Mouse (Mus musculus): ENCODE measurements around the gene Aftph. TPM values are rescaled to one million over a fixed set of nuclear protein-coding genes. Genes with fewer than 3 reads are reported as not detected.
"Not testable (repeated sequence)": the region's sequence is repeated elsewhere in the genome, so short reads cannot be mapped to it uniquely, and the experiment has no call there.

The Aftph gene
- polyA plus RNA-seq, 1 experiment from 2014 or later = 44.8 TPM

DNA sequence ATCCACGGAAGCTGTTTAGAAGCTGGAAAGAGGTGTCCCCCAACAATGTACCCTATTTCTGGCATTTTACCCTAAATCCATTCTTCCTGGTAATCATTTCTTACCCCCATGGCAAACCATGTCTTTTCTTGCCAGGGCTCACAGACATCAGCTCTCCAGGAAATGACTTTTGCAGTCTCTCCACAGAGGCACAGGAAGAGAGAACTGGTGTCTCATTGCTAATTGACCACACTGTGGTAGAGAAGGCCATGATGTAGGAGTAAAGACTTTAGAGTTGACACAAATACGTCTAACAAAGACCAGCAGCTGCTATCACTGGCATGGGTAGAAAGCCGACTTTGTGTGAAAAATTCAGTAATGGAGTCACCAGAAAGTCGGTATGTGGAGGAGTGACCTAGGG lies 38.9 kb upstream of the Aftph start:
- Histone ChIP-seq H3K4me3 (replicated peaks; ENCODE audit: low read depth, low read length) (no peak overlapping the region), H3K9me3 (ENCODE audit: control insufficient read depth, low read length) (0 out of 2 replicates have a peak, but pooled peaks cover 4% of the 10 kb centered on the region)
- 81% methylated on average over 4 of the region's 4 CpGs for WGBS

GRCm38 (mm10) chr11:20778861-20779563 lies 37.6 kb upstream of the Aftph start:
- no peaks in the 10 kb centered on the region for H3K4me1 ChIP-seq (ENCODE audit: control insufficient read depth, insufficient read depth, low read length)
- no peak overlapping the region for H3K4me2 ChIP-seq (ENCODE audit: low read length)
- H3K9ac ChIP-seq (replicated peaks; ENCODE audit: low read length) = no peak overlapping the region
- H3K27ac ChIP-seq (replicated peaks; ENCODE audit: low read depth, low read length) = no peak overlapping the region
- no peak overlapping the region for H3K4me3 ChIP-seq (replicated peaks; ENCODE audit: low read depth, low read length)
- ATAC-seq (ENCODE audit: low FRiP score, low TSS enrichment) (no peak), DNase-seq (no peak)
- H3K27me3 ChIP-seq (ENCODE audit: control insufficient read depth, insufficient read depth, low read length) = no peaks in the 10 kb centered on the region
- H3K9me3 ChIP-seq (ENCODE audit: control insufficient read depth, low read length) = no peaks in the 10 kb centered on the region
- no peaks in the 10 kb centered on the region for H3K36me3 ChIP-seq (ENCODE audit: control insufficient read depth, insufficient read depth, low read length)
- 89% methylated on average over 3 of the region's 3 CpGs for WGBS

More for the DNA sequence above, 38.9 kb upstream of the Aftph start:
- Histone ChIP-seq H3K4me1 (ENCODE audit: control insufficient read depth, insufficient read depth, low read length) (no peaks in the 10 kb centered on the region), H3K4me2 (ENCODE audit: low read length) (no peak overlapping the region), H3K27ac (replicated peaks; ENCODE audit: low read depth, low read length) (no peak overlapping the region), H3K9ac (replicated peaks; ENCODE audit: low read length) (no peak overlapping the region), H3K27me3 (ENCODE audit: control insufficient read depth, insufficient read depth, low read length) (no peaks in the 10 kb centered on the region), H3K36me3 (ENCODE audit: control insufficient read depth, insufficient read depth, low read length) (no peaks in the 10 kb centered on the region)
- DNase-seq (no peak), ATAC-seq (ENCODE audit: low FRiP score, low TSS enrichment) (no peak)

DNA sequence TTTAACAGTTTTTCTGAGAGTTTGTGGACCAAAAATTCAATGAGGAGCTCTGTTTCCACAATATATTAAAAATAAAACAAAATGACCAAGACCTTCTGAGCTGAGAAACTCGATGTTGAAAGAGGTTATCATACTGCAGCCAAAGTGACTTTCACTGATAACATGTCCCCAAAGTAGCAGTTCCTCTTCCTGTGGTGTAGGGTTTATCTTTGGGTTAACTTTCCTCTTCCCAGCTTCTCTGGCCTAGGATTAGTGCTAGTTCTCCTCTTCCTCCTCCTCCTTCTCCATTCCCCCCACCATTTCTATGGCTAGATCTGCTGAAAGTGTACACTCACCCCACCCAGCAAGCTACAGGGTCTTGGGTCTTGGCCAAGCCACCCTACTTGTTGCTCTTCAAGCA lies 36.9 kb upstream of the Aftph start:
- H3K36me3 ChIP-seq (ENCODE audit: control insufficient read depth, insufficient read depth, low read length) = no peaks in the 10 kb centered on the region
- H3K27me3 ChIP-seq (ENCODE audit: control insufficient read depth, insufficient read depth, low read length) = no peaks in the 10 kb centered on the region
- H3K4me3 ChIP-seq (replicated peaks; ENCODE audit: low read depth, low read length) = no peak overlapping the region
- no peak overlapping the region for H3K9ac ChIP-seq (replicated peaks; ENCODE audit: low read length)
- H3K27ac ChIP-seq (replicated peaks; ENCODE audit: low read depth, low read length) = no peak overlapping the region
- no peaks in the 10 kb centered on the region for H3K4me1 ChIP-seq (ENCODE audit: control insufficient read depth, insufficient read depth, low read length)
- DNase-seq (no peak), ATAC-seq (ENCODE audit: low FRiP score, low TSS enrichment) (no peak)
- 85% methylated on average over 1 of the region's 1 CpGs for WGBS
- H3K4me2 ChIP-seq (ENCODE audit: low read length) = no peak overlapping the region
- no peaks in the 10 kb centered on the region for H3K9me3 ChIP-seq (ENCODE audit: control insufficient read depth, low read length)

- no peak for DNase-seq
- no peak for ATAC-seq (ENCODE audit: low FRiP score, low TSS enrichment)
Observed at GRCm38 (mm10) chr11:20776668-20777067, 35.3 kb upstream of the Aftph start.

DNA sequence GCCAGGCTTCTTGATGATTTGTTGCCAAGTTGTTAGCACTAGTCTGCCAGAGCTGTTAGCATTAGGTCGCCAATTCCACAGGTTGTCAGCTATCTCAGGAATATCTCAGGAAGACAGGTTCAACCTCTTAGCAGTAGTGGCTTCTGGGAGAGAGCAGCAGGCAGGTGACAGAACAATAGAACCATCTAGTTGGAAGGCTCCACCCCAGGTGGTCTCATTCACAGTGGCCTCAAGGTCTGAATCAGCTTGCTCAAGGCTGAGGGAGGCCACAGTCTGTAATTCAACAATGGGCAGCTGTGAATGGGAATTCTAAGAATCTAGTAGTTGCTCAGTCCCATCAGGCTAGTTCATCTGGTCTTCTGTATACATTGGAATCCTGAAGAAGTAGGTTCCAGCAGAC lies 31.3 kb upstream of the Aftph start:
- H3K4me3 ChIP-seq (replicated peaks; ENCODE audit: low read depth, low read length) = no peak overlapping the region
- H3K36me3 ChIP-seq (ENCODE audit: control insufficient read depth, insufficient read depth, low read length) = no peaks in the 10 kb centered on the region
- DNase-seq (no peak), ATAC-seq (ENCODE audit: low FRiP score, low TSS enrichment) (no peak)
- WGBS = 87% methylated on average over 1 of the region's 1 CpGs
- H3K27me3 ChIP-seq (ENCODE audit: control insufficient read depth, insufficient read depth, low read length) = no peaks in the 10 kb centered on the region
- no peak overlapping the region for H3K4me2 ChIP-seq (ENCODE audit: low read length)
- H3K9ac ChIP-seq (replicated peaks; ENCODE audit: low read length) = no peak overlapping the region
- no peak overlapping the region for H3K27ac ChIP-seq (replicated peaks; ENCODE audit: low read depth, low read length)
- H3K9me3 ChIP-seq (ENCODE audit: control insufficient read depth, low read length) = no peaks in the 10 kb centered on the region
- no peaks in the 10 kb centered on the region for H3K4me1 ChIP-seq (ENCODE audit: control insufficient read depth, insufficient read depth, low read length)

More at GRCm38 (mm10) chr11:20776668-20777067, 35.3 kb upstream of the Aftph start:
- Histone ChIP-seq H3K27ac (replicated peaks; ENCODE audit: low read depth, low read length) (no peak overlapping the region), H3K9ac (replicated peaks; ENCODE audit: low read length) (no peak overlapping the region), H3K27me3 (ENCODE audit: control insufficient read depth, insufficient read depth, low read length) (no peaks in the 10 kb centered on the region), H3K9me3 (ENCODE audit: control insufficient read depth, low read length) (no peaks in the 10 kb centered on the region), H3K4me3 (replicated peaks; ENCODE audit: low read depth, low read length) (no peak overlapping the region), H3K4me2 (ENCODE audit: low read length) (no peak overlapping the region), H3K4me1 (ENCODE audit: control insufficient read depth, insufficient read depth, low read length) (no peaks in the 10 kb centered on the region), H3K36me3 (ENCODE audit: control insufficient read depth, insufficient read depth, low read length) (no peaks in the 10 kb centered on the region)

DNA sequence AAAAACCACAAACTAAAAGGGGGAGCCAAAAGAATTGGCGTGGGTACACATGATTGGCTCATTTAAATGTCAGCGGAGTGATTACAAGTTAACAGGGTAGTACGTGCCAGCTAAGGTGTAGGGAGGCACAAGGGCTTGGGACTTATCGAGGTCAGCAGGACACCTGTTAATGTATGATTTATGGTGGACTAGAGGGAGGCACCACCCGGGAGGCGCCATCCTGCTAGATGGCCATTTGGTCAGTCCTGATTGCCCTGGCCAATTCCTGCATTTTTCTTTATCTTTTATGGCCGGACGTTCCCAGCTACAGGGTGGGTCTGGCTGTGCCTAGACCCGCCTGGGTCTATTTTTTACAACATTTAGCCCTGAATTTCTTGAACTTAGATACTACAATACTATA lies 30.4 kb upstream of the Aftph start:
- not testable (repeated sequence) for H3K4me1 ChIP-seq (ENCODE audit: control insufficient read depth, insufficient read depth, low read length); H3K27me3 ChIP-seq (ENCODE audit: control insufficient read depth, insufficient read depth, low read length); ATAC-seq (ENCODE audit: low FRiP score, low TSS enrichment); H3K9ac ChIP-seq (replicated peaks; ENCODE audit: low read length); H3K4me2 ChIP-seq (ENCODE audit: low read length); H3K9me3 ChIP-seq (ENCODE audit: control insufficient read depth, low read length); H3K27ac ChIP-seq (replicated peaks; ENCODE audit: low read depth, low read length); H3K36me3 ChIP-seq (ENCODE audit: control insufficient read depth, insufficient read depth, low read length); H3K4me3 ChIP-seq (replicated peaks; ENCODE audit: low read depth, low read length); DNase-seq
- WGBS = 94% methylated on average over 9 of the region's 9 CpGs

DNA sequence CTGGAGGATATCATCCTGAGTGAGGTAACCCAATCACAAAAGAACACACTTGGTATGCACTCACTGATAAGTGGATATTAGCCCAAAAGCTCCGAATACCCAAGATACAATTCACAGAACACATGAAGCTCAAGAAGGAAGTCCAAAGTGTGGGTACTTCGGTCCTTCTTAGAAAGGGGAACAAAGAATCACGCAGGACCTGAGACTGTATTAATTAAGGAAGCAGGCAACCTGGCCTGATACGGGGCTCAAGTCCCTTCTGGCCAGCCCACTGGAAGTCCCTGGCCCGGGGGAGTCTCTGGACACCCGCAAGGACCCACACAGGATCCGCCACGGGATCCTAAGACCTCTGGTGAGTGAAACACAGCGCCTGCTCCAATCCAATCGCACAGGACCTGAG lies 20.6 kb upstream of the Aftph start:
- DNase-seq = not testable (repeated sequence)

DNA sequence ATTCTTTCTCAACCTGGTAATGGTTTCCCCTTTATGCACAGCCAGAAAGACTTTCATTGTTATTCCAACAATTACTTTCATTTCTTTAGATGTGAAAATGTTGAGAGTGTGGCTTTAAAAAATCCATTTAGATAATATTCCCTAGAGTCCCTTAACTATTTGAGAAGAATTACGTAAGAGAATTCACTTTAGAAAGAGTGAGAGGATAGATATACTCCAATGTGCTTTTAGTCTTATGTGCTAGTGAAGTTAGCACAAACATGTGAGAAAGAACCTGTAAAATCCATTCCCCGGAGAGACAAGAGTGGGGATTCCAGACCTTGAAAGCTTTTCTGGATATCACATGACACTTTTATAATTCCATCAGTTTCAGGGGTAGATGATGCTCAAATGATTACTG lies 9.2 kb upstream of the Aftph start:
- WGBS = 86% methylated on average over 2 of the region's 2 CpGs
- no peak for DNase-seq
- no peak for ATAC-seq (ENCODE audit: low FRiP score, low TSS enrichment)
- Histone ChIP-seq H3K4me3 (replicated peaks; ENCODE audit: low read depth, low read length) (no peak overlapping the region), H3K27me3 (ENCODE audit: control insufficient read depth, insufficient read depth, low read length) (no peaks in the 10 kb centered on the region), H3K36me3 (ENCODE audit: control insufficient read depth, insufficient read depth, low read length) (no peaks in the 10 kb centered on the region), H3K9ac (replicated peaks; ENCODE audit: low read length) (no peak overlapping the region), H3K9me3 (ENCODE audit: control insufficient read depth, low read length) (no peaks in the 10 kb centered on the region), H3K4me2 (ENCODE audit: low read length) (no peak overlapping the region), H3K27ac (replicated peaks; ENCODE audit: low read depth, low read length) (no peak overlapping the region), H3K4me1 (ENCODE audit: control insufficient read depth, insufficient read depth, low read length) (no peaks in the 10 kb centered on the region)

More for the DNA sequence above, 20.6 kb upstream of the Aftph start:
- H3K27ac ChIP-seq (replicated peaks; ENCODE audit: low read depth, low read length); H3K27me3 ChIP-seq (ENCODE audit: control insufficient read depth, insufficient read depth, low read length); H3K4me1 ChIP-seq (ENCODE audit: control insufficient read depth, insufficient read depth, low read length); H3K4me2 ChIP-seq (ENCODE audit: low read length); H3K9me3 ChIP-seq (ENCODE audit: control insufficient read depth, low read length); H3K36me3 ChIP-seq (ENCODE audit: control insufficient read depth, insufficient read depth, low read length); H3K4me3 ChIP-seq (replicated peaks; ENCODE audit: low read depth, low read length); H3K9ac ChIP-seq (replicated peaks; ENCODE audit: low read length); ATAC-seq (ENCODE audit: low FRiP score, low TSS enrichment): not testable (repeated sequence)
- 92% methylated on average over 10 of the region's 10 CpGs for WGBS

DNA sequence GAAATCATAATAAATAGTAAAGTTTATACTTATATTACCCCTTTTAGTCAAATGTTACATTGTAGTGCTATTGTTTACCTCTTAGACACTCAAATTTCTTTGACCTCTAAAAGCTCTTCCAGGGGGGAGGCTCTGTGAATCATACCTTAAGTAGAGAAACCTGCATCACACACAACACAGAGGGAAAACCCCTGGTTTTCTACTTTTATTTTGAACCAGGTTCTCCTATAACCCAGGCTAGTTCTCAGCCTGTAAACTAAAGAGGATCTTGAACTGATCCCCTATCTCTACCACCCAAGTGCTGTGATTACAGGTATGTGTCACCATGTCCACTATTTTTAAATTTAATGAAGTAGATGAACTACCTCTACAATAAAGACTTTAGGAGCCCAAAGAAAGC lies 2.0 kb upstream of the Aftph start:
- H3K4me3 ChIP-seq (replicated peaks; ENCODE audit: low read depth, low read length) = no peak overlapping the region
- no peaks in the 10 kb centered on the region for H3K36me3 ChIP-seq (ENCODE audit: control insufficient read depth, insufficient read depth, low read length)
- DNase-seq (no peak), ATAC-seq (ENCODE audit: low FRiP score, low TSS enrichment) (no peak)
- no peak overlapping the region for H3K27ac ChIP-seq (replicated peaks; ENCODE audit: low read depth, low read length)
- H3K4me1 ChIP-seq (ENCODE audit: control insufficient read depth, insufficient read depth, low read length) = peaks cover 5% of the 10 kb centered on the region; the same call in 1 of the 2 replicates
- H3K27me3 ChIP-seq (ENCODE audit: control insufficient read depth, insufficient read depth, low read length) = no peaks in the 10 kb centered on the region
- no peak overlapping the region for H3K4me2 ChIP-seq (ENCODE audit: low read length)
- no peak overlapping the region for H3K9ac ChIP-seq (replicated peaks; ENCODE audit: low read length)
- H3K9me3 ChIP-seq (ENCODE audit: control insufficient read depth, low read length) = no peaks in the 10 kb centered on the region
